Mouse (Mus musculus) left cerebral cortex, adult 2 months (tissue): ENCODE measurements around the gene Gpsm3. TPM values are rescaled to one million over a fixed set of nuclear protein-coding genes. Genes with fewer than 3 reads are reported as not detected.

Source experiments
- DNase-seq, 2 experiments: peaks; one replicate each; pipeline ENCODE4 v3.0.0; 2021 to 2022; ENCODE audit warnings: low spot score in 2 of 2, mixed read lengths in 1 of 2; ENCODE audit errors: extremely low spot score in 1 of 2
- H3K27ac ChIP-seq: fragments of 200-600 bp; 2 replicates; pipeline ENCODE4 v1.8.1; 2022
- H3K4me3 ChIP-seq: fragments of 200-600 bp; 2 replicates; pipeline ENCODE4 v1.8.1; 2022
- CTCF ChIP-seq: fragments of 200-600 bp; IDR thresholded peaks from 2 replicates; pipeline ENCODE4 v1.8.1; 2022; ENCODE audit warnings: antibody characterized with exemption, mild to moderate bottlenecking, moderate library complexity
- intact Hi-C: fragments of 180-260 bp; cut with DNase I; formaldehyde crosslinking; loops from one replicate; pipeline ENCODE4 v1.15.1; 2025
- total RNA-seq, 2 experiments: library from RNA; stranded (reverse); gene quantifications; 2 replicates each; pipeline ENCODE4 v1.2.3; 2021

Gene Gpsm3
- total RNA-seq, 2 experiments from 2014 or later, result 1.8 to 3.3 TPM

GRCm38 (mm10) chr17:34626773-34627092 is 37.1 kb downstream of the Gpsm3 start:
- intact Hi-C loops, result loop anchor here (1.0 to 10.0 kb wide), 2 partner anchors 18 to 618 kb away; partner anchors contain the start of genes Ddx39b and Fkbpl
- H3K4me3 ChIP-seq, result peak overlapping the region; percentile 68

GRCm38 (mm10) chr17:34627093-34627942 is 37.7 kb downstream of the Gpsm3 start:
- TF ChIP-seq CTCF, result no peak
- intact Hi-C loops, result loop anchor here (1.0 to 10.0 kb wide), 2 partner anchors 17 to 617 kb away; partner anchors contain the start of genes Ddx39b and Fkbpl
- DNase-seq, result peak; percentile 83 to 87
- peak overlapping the region; percentile 68 for H3K4me3 ChIP-seq
- H3K27ac ChIP-seq, result peak overlapping the region; percentile 97

More at GRCm38 (mm10) chr17:34626773-34627092, 37.1 kb downstream of the Gpsm3 start:
- peak; percentile 48 for TF ChIP-seq CTCF
- H3K27ac ChIP-seq, result peak overlapping the region; percentile 97
- DNase-seq, result no peak

- TF ChIP-seq CTCF, result no peak
- intact Hi-C loops, result loop anchor here (1.0 to 10.0 kb wide), 2 partner anchors 16 to 617 kb away; partner anchors contain the start of genes Ddx39b and Fkbpl
- H3K27ac ChIP-seq, result peak within 1 kb of the TSS; percentile 97
- peak; percentile 53 for DNase-seq
- H3K4me3 ChIP-seq, result peak within 1 kb of the TSS; percentile 68
These were observed 38.5 kb downstream of the Gpsm3 start, which contains the start of gene Ppt2 for GRCm38 (mm10) chr17:34627943-34628643. TSS of gene Ppt2 (minus strand) at chr17:34628510.

- Histone ChIP-seq H3K27ac (peak overlapping the region; percentile 97), H3K4me3 (peak overlapping the region; percentile 68)
- TF ChIP-seq CTCF, result no peak
- intact Hi-C loops, result loop anchor here (10.0 kb wide), 1 partner anchor 616 kb away; the partner anchor contains the start of gene Ddx39b
- DNase-seq, result no peak
These were observed 39.0 kb downstream of the Gpsm3 start for GRCm38 (mm10) chr17:34628644-34628967.

- intact Hi-C loops, result loop anchor here (10.0 kb wide), 1 partner anchor 616 kb away; the partner anchor contains the start of gene Ddx39b
- H3K27ac ChIP-seq, result peak within 1 kb of the TSS; percentile 97
- DNase-seq, result peak; percentile 60 to 67
- H3K4me3 ChIP-seq, result peak within 1 kb of the TSS; percentile 68
- no peak for TF ChIP-seq CTCF
These were observed 39.7 kb downstream of the Gpsm3 start, which contains the start of gene Prrt1 for GRCm38 (mm10) chr17:34629221-34629751. TSS of gene Prrt1 (plus strand) at chr17:34629533.

GRCm38 (mm10) chr17:34629796-34630603 is 40.4 kb downstream of the Gpsm3 start:
- intact Hi-C loops, result loop anchor here (10.0 kb wide), 1 partner anchor 615 kb away; the partner anchor contains the start of gene Ddx39b
- peak overlapping the region; percentile 97 for H3K27ac ChIP-seq
- no peak for TF ChIP-seq CTCF

GRCm38 (mm10) chr17:34630761-34631301 is 41.2 kb downstream of the Gpsm3 start:
- intact Hi-C loops, result no loop called here
- H3K4me3 ChIP-seq, result peak overlapping the region; percentile 68
- peak overlapping the region; percentile 97 for H3K27ac ChIP-seq
- TF ChIP-seq CTCF, result no peak
- DNase-seq, result peak in 1 of 2 experiments; percentile 65

More at GRCm38 (mm10) chr17:34629796-34630603, 40.4 kb downstream of the Gpsm3 start:
- DNase-seq, result no peak
- H3K4me3 ChIP-seq, result peak overlapping the region; percentile 68

GRCm38 (mm10) chr17:34631647-34632046 is 42.0 kb downstream of the Gpsm3 start:
- intact Hi-C loops, result no loop called here
- peak overlapping the region; percentile 97 for H3K27ac ChIP-seq
- no peak for TF ChIP-seq CTCF
- no peak for DNase-seq
- H3K4me3 ChIP-seq, result peak overlapping the region; percentile 68

- H3K4me3 ChIP-seq, result peak overlapping the region; percentile 68
- intact Hi-C loops, result no loop called here
- TF ChIP-seq CTCF, result no peak
- peak overlapping the region; percentile 97 for H3K27ac ChIP-seq
- DNase-seq, result peak; percentile 83 to 84
These were observed 42.7 kb downstream of the Gpsm3 start for GRCm38 (mm10) chr17:34632261-34632691.

- DNase-seq, result no peak
- Histone ChIP-seq H3K4me3 (no peak overlapping the region), H3K27ac (no peak overlapping the region)
- intact Hi-C loops, result no loop called here
- TF ChIP-seq CTCF, result no peak
These were observed 46.1 kb downstream of the Gpsm3 start for GRCm38 (mm10) chr17:34635671-34636070.
